Mouse (Mus musculus): ENCODE measurements around the gene Dnajc5. TPM values are rescaled to one million over a fixed set of nuclear protein-coding genes. Genes with fewer than 3 reads are reported as not detected.

The Dnajc5 gene
- 72.7 TPM for polyA plus RNA-seq (2014; fragmentation: Illumina TruSeq; extraction: RNeasy Lipid Tissue Mini Kit (QIAGEN cat#74804); ENCODE audit: low read depth, low replicate concordance)

GRCm38 (mm10) chr2:181520118-181520935 lies at the start of gene Dnajc5:
TSS of gene Dnajc5 (plus strand) at chr2:181520485.

GRCm38 (mm10) chr2:181493156-181493927 lies 26.9 kb upstream of the Dnajc5 start, which contains the start of gene Abhd16b:
TSS of gene Abhd16b (plus strand) at chr2:181493206.

GRCm38 (mm10) chr2:181496831-181497547 lies 23.3 kb upstream of the Dnajc5 start, which contains the start of gene Tpd52l2:
TSS of gene Tpd52l2 (plus strand) at chr2:181497142.

GRCm38 (mm10) chr2:181584411-181584942 lies 64.2 kb downstream of the Dnajc5 start, which contains the start of gene Uckl1:
TSS of gene Uckl1 (minus strand) at chr2:181584892.

GRCm38 (mm10) chr2:181591528-181592085 lies 71.3 kb downstream of the Dnajc5 start, which contains the start of gene Prpf6:
TSS of gene Prpf6 (plus strand) at chr2:181591868.

GRCm38 (mm10) chr2:181592231-181593041 lies 72.2 kb downstream of the Dnajc5 start, which contains the start of gene Zfp512b:
TSS of gene Zfp512b (minus strand) at chr2:181592803.

GRCm38 (mm10) chr2:181598454-181599351 lies 78.4 kb downstream of the Dnajc5 start, which contains the start of gene Samd10:
TSS of gene Samd10 (minus strand) at chr2:181599212.

Other genes starting within 250 kb of the Dnajc5 start
- 15.3 TPM for gene Gmeb2, start 232.4 kb upstream of the Dnajc5 start, polyA plus RNA-seq (2014; fragmentation: Illumina TruSeq; extraction: RNeasy Lipid Tissue Mini Kit (QIAGEN cat#74804); ENCODE audit: low read depth, low replicate concordance)
- gene Stmn3, start 206.0 kb upstream of the Dnajc5 start, polyA plus RNA-seq (2014; fragmentation: Illumina TruSeq; extraction: RNeasy Lipid Tissue Mini Kit (QIAGEN cat#74804); ENCODE audit: low read depth, low replicate concordance): 0.82 TPM
- gene Rtel1, start 200.7 kb upstream of the Dnajc5 start, polyA plus RNA-seq (2014; fragmentation: Illumina TruSeq; extraction: RNeasy Lipid Tissue Mini Kit (QIAGEN cat#74804); ENCODE audit: low read depth, low replicate concordance): 11.0 TPM
- 2.1 TPM for gene Zgpat, start 155.6 kb upstream of the Dnajc5 start, polyA plus RNA-seq (2014; fragmentation: Illumina TruSeq; extraction: RNeasy Lipid Tissue Mini Kit (QIAGEN cat#74804); ENCODE audit: low read depth, low replicate concordance)
- gene Arfrp1, start 155.1 kb upstream of the Dnajc5 start, polyA plus RNA-seq (2014; fragmentation: Illumina TruSeq; extraction: RNeasy Lipid Tissue Mini Kit (QIAGEN cat#74804); ENCODE audit: low read depth, low replicate concordance): 44.4 TPM
- 1.2 TPM for gene Lime1, start 140.4 kb upstream of the Dnajc5 start, polyA plus RNA-seq (2014; fragmentation: Illumina TruSeq; extraction: RNeasy Lipid Tissue Mini Kit (QIAGEN cat#74804); ENCODE audit: low read depth, low replicate concordance)
- gene Zbtb46, start 61.1 kb upstream of the Dnajc5 start, polyA plus RNA-seq (2014; fragmentation: Illumina TruSeq; extraction: RNeasy Lipid Tissue Mini Kit (QIAGEN cat#74804); ENCODE audit: low read depth, low replicate concordance): 1.5 TPM
- not detected for gene Abhd16b, start 27.3 kb upstream of the Dnajc5 start, polyA plus RNA-seq (2014; fragmentation: Illumina TruSeq; extraction: RNeasy Lipid Tissue Mini Kit (QIAGEN cat#74804); ENCODE audit: low read depth, low replicate concordance)
- gene Tpd52l2, start 23.3 kb upstream of the Dnajc5 start, polyA plus RNA-seq (2014; fragmentation: Illumina TruSeq; extraction: RNeasy Lipid Tissue Mini Kit (QIAGEN cat#74804); ENCODE audit: low read depth, low replicate concordance): 47.1 TPM
- 22.6 TPM for gene Uckl1, start 64.4 kb downstream of the Dnajc5 start, polyA plus RNA-seq (2014; fragmentation: Illumina TruSeq; extraction: RNeasy Lipid Tissue Mini Kit (QIAGEN cat#74804); ENCODE audit: low read depth, low replicate concordance)
- gene Prpf6, start 71.4 kb downstream of the Dnajc5 start, polyA plus RNA-seq (2014; fragmentation: Illumina TruSeq; extraction: RNeasy Lipid Tissue Mini Kit (QIAGEN cat#74804); ENCODE audit: low read depth, low replicate concordance): 24.1 TPM
- gene Zfp512b, start 72.3 kb downstream of the Dnajc5 start, polyA plus RNA-seq (2014; fragmentation: Illumina TruSeq; extraction: RNeasy Lipid Tissue Mini Kit (QIAGEN cat#74804); ENCODE audit: low read depth, low replicate concordance): 4.3 TPM
- 10.4 TPM for gene Samd10, start 78.7 kb downstream of the Dnajc5 start, polyA plus RNA-seq (2014; fragmentation: Illumina TruSeq; extraction: RNeasy Lipid Tissue Mini Kit (QIAGEN cat#74804); ENCODE audit: low read depth, low replicate concordance)
- not detected for gene Gm29797, start 136.5 kb downstream of the Dnajc5 start, polyA plus RNA-seq (2014; fragmentation: Illumina TruSeq; extraction: RNeasy Lipid Tissue Mini Kit (QIAGEN cat#74804); ENCODE audit: low read depth, low replicate concordance)
- not detected for gene Sox18, start 151.2 kb downstream of the Dnajc5 start, polyA plus RNA-seq (2014; fragmentation: Illumina TruSeq; extraction: RNeasy Lipid Tissue Mini Kit (QIAGEN cat#74804); ENCODE audit: low read depth, low replicate concordance)
- not detected for gene Tcea2, start 159.8 kb downstream of the Dnajc5 start, polyA plus RNA-seq (2014; fragmentation: Illumina TruSeq; extraction: RNeasy Lipid Tissue Mini Kit (QIAGEN cat#74804); ENCODE audit: low read depth, low replicate concordance)
- 10.6 TPM for gene Rgs19, start 173.5 kb downstream of the Dnajc5 start, polyA plus RNA-seq (2014; fragmentation: Illumina TruSeq; extraction: RNeasy Lipid Tissue Mini Kit (QIAGEN cat#74804); ENCODE audit: low read depth, low replicate concordance)
- not detected for gene Lkaaear1, start 178.0 kb downstream of the Dnajc5 start, polyA plus RNA-seq (2014; fragmentation: Illumina TruSeq; extraction: RNeasy Lipid Tissue Mini Kit (QIAGEN cat#74804); ENCODE audit: low read depth, low replicate concordance)
- gene Oprl1, start 194.5 kb downstream of the Dnajc5 start, polyA plus RNA-seq (2014; fragmentation: Illumina TruSeq; extraction: RNeasy Lipid Tissue Mini Kit (QIAGEN cat#74804); ENCODE audit: low read depth, low replicate concordance): 0.25 TPM
- 1.4 TPM for gene Myt1, start 242.8 kb downstream of the Dnajc5 start, polyA plus RNA-seq (2014; fragmentation: Illumina TruSeq; extraction: RNeasy Lipid Tissue Mini Kit (QIAGEN cat#74804); ENCODE audit: low read depth, low replicate concordance)